Mouse (Mus musculus): ENCODE measurements around the gene Aatf. TPM values are rescaled to one million over a fixed set of nuclear protein-coding genes. Genes with fewer than 3 reads are reported as not detected.

The Aatf gene
- polyA plus RNA-seq, 1 experiment from 2014 or later, result 61.2 TPM

DNA sequence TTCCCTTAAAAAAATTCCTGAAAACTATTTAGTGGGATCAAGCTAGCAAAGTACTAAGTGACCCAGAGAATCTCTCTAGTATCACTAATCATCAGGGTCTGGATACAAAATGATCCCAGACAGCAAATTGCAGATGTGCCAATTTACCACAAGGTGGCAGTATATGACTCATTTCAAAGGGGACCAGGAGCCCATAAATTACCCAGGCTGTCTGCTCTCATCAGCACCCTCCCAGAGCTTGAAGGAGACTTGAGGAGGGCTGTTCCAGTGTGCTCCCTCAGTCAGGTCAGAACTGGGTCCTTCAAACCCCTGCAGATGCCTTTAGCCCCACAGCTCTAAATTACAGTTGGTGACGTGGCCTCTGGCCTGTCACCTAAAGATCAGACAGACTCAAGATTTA, 83.7 kb downstream of the Aatf start:
- Histone ChIP-seq H3K9ac (ENCODE audit: low read length) (no peak overlapping the region), H3K4me2 (ENCODE audit: low read length) (no peak overlapping the region), H3K4me3 (ENCODE audit: low read depth, low read length) (no peak overlapping the region), H3K9me3 (ENCODE audit: control insufficient read depth, low read length) (no peaks in the 10 kb centered on the region), H3K4me1 (replicated peaks; ENCODE audit: control insufficient read depth, insufficient read depth, low read length) (peaks cover 11% of the 10 kb centered on the region), H3K27me3 (replicated peaks; ENCODE audit: control insufficient read depth, insufficient read depth, low read length) (no peaks in the 10 kb centered on the region), H3K36me3 (ENCODE audit: control insufficient read depth, insufficient read depth, low read length) (peaks cover 9% of the 10 kb centered on the region; the same call in 1 of the 2 replicates), H3K27ac (ENCODE audit: low read depth) (no peak overlapping the region)
- WGBS, result 42% methylated on average over 1 of the region's 1 CpGs
- ATAC-seq (replicated peaks; ENCODE audit: low FRiP score, low TSS enrichment, low read depth) (no peak), DNase-seq (ENCODE audit: low spot score) (peak; percentile 67)

DNA sequence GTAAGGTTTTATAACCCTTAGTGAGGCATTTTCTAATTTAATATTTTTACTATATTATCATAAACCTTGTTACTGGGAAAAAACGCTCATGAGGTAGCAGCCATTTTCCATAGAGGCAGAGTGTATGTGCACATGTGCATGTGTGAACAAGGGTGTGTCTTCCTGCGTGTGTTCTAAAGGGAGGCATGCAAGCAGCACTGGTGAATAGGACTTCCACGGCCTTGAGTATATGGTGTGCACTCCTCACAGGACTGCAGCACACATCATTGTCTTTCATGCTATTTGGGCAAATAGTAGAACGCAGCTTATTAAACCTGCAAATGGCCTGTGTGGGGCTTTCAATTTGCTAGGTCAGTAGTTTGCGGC, 86.7 kb downstream of the Aatf start:
- no peak for ATAC-seq (replicated peaks; ENCODE audit: low FRiP score, low TSS enrichment, low read depth)
- H3K27ac ChIP-seq (ENCODE audit: low read depth), result no peak overlapping the region
- peaks cover 11% of the 10 kb centered on the region for H3K4me1 ChIP-seq (replicated peaks; ENCODE audit: control insufficient read depth, insufficient read depth, low read length)
- no peak for DNase-seq (ENCODE audit: low spot score)
- no peak overlapping the region for H3K4me2 ChIP-seq (ENCODE audit: low read length)
- H3K27me3 ChIP-seq (replicated peaks; ENCODE audit: control insufficient read depth, insufficient read depth, low read length), result no peaks in the 10 kb centered on the region
- 0 out of 2 replicates have a peak, but pooled peaks cover 6% of the 10 kb centered on the region for H3K36me3 ChIP-seq (ENCODE audit: control insufficient read depth, insufficient read depth, low read length)
- no peaks in the 10 kb centered on the region for H3K9me3 ChIP-seq (ENCODE audit: control insufficient read depth, low read length)
- no peak overlapping the region for H3K9ac ChIP-seq (ENCODE audit: low read length)
- no peak overlapping the region for H3K4me3 ChIP-seq (ENCODE audit: low read depth, low read length)
- WGBS, result 87% methylated on average over 5 of the region's 5 CpGs

DNA sequence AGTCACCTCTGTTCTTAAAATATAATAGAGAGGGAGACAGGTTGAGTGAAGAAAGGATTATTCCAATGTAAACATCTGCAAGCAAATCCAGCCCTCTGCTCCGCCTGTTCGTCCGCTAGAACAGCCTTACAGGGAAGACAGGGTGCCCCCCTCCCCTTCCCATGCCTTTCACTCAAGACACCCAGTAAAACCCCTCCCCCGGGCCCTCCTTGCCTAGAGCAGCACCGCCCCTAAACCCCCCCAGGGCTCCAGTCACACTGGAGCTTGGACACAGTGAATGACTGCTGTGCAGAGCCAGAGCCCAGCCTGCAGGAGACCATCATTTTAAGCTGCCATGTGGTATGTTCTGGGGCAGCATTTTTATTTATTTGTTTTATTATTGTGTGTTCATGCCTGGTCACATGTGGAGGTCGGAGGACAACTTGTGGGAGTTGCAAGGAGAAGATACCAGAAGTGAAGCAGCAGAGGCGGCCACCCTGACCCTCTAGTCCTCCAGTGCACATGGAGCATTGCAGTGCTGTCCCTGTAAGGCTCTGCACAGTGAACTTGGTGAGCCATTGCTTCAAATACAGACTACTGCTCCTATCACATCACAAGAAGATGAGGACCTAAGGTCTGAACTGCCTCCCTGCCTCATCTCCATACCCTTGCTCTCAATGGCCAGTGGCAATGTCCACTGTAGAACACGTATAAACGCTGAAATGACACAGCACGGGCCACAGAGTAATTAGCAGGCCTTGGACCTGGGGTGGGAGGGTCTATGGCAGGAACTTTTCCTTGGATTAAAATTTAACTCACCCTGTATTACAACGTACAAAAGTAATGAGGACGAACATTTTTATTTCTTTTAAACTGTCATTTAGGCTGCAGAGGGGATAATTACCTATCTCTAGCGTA, 87.3 kb downstream of the Aatf start:
- DNase-seq (ENCODE audit: low spot score), result no peak
- H3K9ac ChIP-seq (ENCODE audit: low read length), result no peak overlapping the region
- H3K36me3 ChIP-seq (ENCODE audit: control insufficient read depth, insufficient read depth, low read length), result 0 out of 2 replicates have a peak, but pooled peaks cover 3% of the 10 kb centered on the region
- no peak overlapping the region for H3K4me2 ChIP-seq (ENCODE audit: low read length)
- H3K27ac ChIP-seq (ENCODE audit: low read depth), result no peak overlapping the region
- H3K4me1 ChIP-seq (replicated peaks; ENCODE audit: control insufficient read depth, insufficient read depth, low read length), result peaks cover 11% of the 10 kb centered on the region
- no peak overlapping the region for H3K4me3 ChIP-seq (ENCODE audit: low read depth, low read length)
- ATAC-seq (replicated peaks; ENCODE audit: low FRiP score, low TSS enrichment, low read depth), result peak; percentile 62; the same call in 1 of the 2 replicates
- WGBS, result 49% methylated on average over 13 of the region's 13 CpGs
- H3K27me3 ChIP-seq (replicated peaks; ENCODE audit: control insufficient read depth, insufficient read depth, low read length), result no peaks in the 10 kb centered on the region
- H3K9me3 ChIP-seq (ENCODE audit: control insufficient read depth, low read length), result no peaks in the 10 kb centered on the region

DNA sequence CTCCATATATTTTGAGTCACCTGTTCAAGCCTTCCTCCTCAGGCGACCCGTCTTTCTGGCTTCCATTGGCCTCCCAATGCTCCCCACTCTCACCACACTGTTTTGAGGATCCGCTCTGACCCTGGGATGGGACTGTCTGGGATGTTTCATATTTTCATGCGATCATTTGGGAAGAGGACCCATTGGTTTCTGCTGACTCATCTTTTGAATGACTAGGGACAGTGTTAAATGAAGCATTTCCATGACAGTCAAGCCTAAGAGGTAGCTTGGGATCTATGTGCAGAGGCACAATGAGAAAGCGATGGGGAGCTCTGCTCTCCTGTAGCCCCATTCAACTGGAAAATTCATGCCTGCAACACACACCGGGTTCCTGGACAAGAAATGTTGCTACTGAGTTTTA, 92.5 kb downstream of the Aatf start:
- Histone ChIP-seq H3K4me3 (ENCODE audit: low read depth, low read length) (no peak overlapping the region), H3K9me3 (ENCODE audit: control insufficient read depth, low read length) (no peaks in the 10 kb centered on the region), H3K36me3 (ENCODE audit: control insufficient read depth, insufficient read depth, low read length) (0 out of 2 replicates have a peak, but pooled peaks cover 3% of the 10 kb centered on the region), H3K9ac (ENCODE audit: low read length) (no peak overlapping the region), H3K27ac (ENCODE audit: low read depth) (no peak overlapping the region), H3K4me1 (replicated peaks; ENCODE audit: control insufficient read depth, insufficient read depth, low read length) (peaks cover 7% of the 10 kb centered on the region), H3K4me2 (ENCODE audit: low read length) (no peak overlapping the region), H3K27me3 (replicated peaks; ENCODE audit: control insufficient read depth, insufficient read depth, low read length) (no peaks in the 10 kb centered on the region)
- ATAC-seq (replicated peaks; ENCODE audit: low FRiP score, low TSS enrichment, low read depth) (no peak), DNase-seq (ENCODE audit: low spot score) (no peak)
- 91% methylated on average over 6 of the region's 6 CpGs for WGBS

DNA sequence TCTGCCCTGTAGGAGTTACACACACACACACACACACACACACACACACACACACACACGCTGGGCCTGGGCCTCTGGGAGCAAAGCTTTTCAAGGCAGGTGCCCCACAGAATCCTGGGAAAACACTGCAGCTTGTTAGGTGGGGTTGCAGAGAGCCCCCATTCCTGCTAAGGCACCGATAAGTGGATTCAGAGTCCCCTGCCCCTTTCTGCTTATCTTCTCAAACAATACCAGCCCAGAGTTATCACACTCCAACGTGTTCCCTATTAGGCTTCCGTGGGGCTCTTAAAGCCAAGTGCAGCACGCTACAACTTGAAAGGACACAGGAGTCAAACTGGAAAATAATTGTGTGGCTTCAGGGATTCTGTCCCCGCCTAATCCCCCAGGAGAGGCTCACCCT, 100.2 kb downstream of the Aatf start:
- Histone ChIP-seq H3K9me3 (ENCODE audit: control insufficient read depth, low read length) (no peaks in the 10 kb centered on the region), H3K27me3 (replicated peaks; ENCODE audit: control insufficient read depth, insufficient read depth, low read length) (no peaks in the 10 kb centered on the region), H3K4me1 (replicated peaks; ENCODE audit: control insufficient read depth, insufficient read depth, low read length) (no peaks in the 10 kb centered on the region), H3K4me2 (ENCODE audit: low read length) (no peak overlapping the region), H3K9ac (ENCODE audit: low read length) (no peak overlapping the region), H3K36me3 (ENCODE audit: control insufficient read depth, insufficient read depth, low read length) (no peaks in the 10 kb centered on the region), H3K27ac (ENCODE audit: low read depth) (no peak overlapping the region), H3K4me3 (ENCODE audit: low read depth, low read length) (no peak overlapping the region)
- ATAC-seq (replicated peaks; ENCODE audit: low FRiP score, low TSS enrichment, low read depth), result no peak
- WGBS, result 58% methylated on average over 6 of the region's 6 CpGs
- no peak for DNase-seq (ENCODE audit: low spot score)

DNA sequence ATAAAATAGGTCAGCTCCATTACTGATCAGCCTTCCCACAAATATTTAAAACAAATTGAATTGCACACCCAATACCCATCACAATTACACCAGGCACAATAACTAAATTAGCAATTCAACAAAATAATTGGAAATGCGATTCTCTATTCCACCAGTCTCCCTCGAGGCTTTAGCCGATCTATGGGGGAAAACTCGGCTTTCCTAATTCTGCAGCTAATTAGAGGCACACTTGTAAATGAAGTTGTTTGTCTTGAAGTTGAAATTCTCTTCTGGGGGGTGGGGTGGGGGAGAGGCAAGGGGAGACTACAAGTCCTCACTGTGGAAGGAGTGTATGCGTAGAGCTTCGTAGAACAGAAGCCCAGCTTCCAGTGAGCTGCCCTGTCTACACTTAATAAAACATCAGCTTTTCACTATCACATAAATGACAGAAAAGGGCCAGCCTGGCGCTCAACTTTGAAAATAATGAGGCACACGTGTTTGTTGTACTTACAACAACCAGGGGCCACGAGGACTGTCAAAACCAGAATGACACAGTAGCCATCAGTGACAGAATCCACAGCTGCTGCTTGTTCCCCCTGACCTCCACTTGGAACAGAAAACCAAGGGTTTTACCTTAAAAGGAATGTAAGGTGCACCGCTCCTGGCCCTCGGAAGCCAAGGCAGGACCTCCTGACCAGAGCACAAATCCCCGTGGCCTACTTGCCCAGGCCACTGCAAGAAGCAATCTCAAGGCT, 101.0 kb downstream of the Aatf start:
- H3K27ac ChIP-seq (ENCODE audit: low read depth), result no peak overlapping the region
- H3K9me3 ChIP-seq (ENCODE audit: control insufficient read depth, low read length), result no peaks in the 10 kb centered on the region
- no peak for ATAC-seq (replicated peaks; ENCODE audit: low FRiP score, low TSS enrichment, low read depth)
- H3K4me3 ChIP-seq (ENCODE audit: low read depth, low read length), result no peak overlapping the region
- no peaks in the 10 kb centered on the region for H3K4me1 ChIP-seq (replicated peaks; ENCODE audit: control insufficient read depth, insufficient read depth, low read length)
- no peaks in the 10 kb centered on the region for H3K27me3 ChIP-seq (replicated peaks; ENCODE audit: control insufficient read depth, insufficient read depth, low read length)
- H3K4me2 ChIP-seq (ENCODE audit: low read length), result no peak overlapping the region
- 66% methylated on average over 12 of the region's 12 CpGs for WGBS
- no peak overlapping the region for H3K9ac ChIP-seq (ENCODE audit: low read length)
- no peak for DNase-seq (ENCODE audit: low spot score)
- H3K36me3 ChIP-seq (ENCODE audit: control insufficient read depth, insufficient read depth, low read length), result no peaks in the 10 kb centered on the region

DNA sequence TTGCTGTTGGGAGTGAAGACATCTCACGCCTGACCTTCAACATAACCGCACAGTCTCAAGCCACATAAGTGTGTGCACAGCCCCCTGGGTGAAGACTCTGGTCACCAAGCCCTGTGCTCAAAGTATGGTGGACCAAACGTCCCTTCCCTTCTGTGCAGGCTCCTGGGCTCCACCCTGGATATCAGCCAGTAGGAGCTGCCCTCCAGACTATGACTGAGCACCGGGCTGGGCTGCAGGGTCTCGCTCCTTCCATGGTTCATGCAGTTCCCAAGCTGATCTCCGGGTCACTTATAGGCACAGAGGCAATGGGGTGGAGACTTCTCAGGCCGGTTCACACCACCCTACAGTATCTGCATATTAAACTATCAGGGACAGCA, 101.7 kb downstream of the Aatf start:
- H3K9ac ChIP-seq (ENCODE audit: low read length), result no peak overlapping the region
- H3K27ac ChIP-seq (ENCODE audit: low read depth), result no peak overlapping the region
- no peaks in the 10 kb centered on the region for H3K27me3 ChIP-seq (replicated peaks; ENCODE audit: control insufficient read depth, insufficient read depth, low read length)
- H3K36me3 ChIP-seq (ENCODE audit: control insufficient read depth, insufficient read depth, low read length), result no peaks in the 10 kb centered on the region
- ATAC-seq (replicated peaks; ENCODE audit: low FRiP score, low TSS enrichment, low read depth) (no peak; the same call in 1 of the 2 replicates), DNase-seq (ENCODE audit: low spot score) (no peak)
- no peak overlapping the region for H3K4me2 ChIP-seq (ENCODE audit: low read length)
- no peak overlapping the region for H3K4me3 ChIP-seq (ENCODE audit: low read depth, low read length)
- H3K9me3 ChIP-seq (ENCODE audit: control insufficient read depth, low read length), result peaks cover 2% of the 10 kb centered on the region; the same call in 1 of the 2 replicates
- WGBS, result 68% methylated on average over 7 of the region's 7 CpGs
- no peaks in the 10 kb centered on the region for H3K4me1 ChIP-seq (replicated peaks; ENCODE audit: control insufficient read depth, insufficient read depth, low read length)

DNA sequence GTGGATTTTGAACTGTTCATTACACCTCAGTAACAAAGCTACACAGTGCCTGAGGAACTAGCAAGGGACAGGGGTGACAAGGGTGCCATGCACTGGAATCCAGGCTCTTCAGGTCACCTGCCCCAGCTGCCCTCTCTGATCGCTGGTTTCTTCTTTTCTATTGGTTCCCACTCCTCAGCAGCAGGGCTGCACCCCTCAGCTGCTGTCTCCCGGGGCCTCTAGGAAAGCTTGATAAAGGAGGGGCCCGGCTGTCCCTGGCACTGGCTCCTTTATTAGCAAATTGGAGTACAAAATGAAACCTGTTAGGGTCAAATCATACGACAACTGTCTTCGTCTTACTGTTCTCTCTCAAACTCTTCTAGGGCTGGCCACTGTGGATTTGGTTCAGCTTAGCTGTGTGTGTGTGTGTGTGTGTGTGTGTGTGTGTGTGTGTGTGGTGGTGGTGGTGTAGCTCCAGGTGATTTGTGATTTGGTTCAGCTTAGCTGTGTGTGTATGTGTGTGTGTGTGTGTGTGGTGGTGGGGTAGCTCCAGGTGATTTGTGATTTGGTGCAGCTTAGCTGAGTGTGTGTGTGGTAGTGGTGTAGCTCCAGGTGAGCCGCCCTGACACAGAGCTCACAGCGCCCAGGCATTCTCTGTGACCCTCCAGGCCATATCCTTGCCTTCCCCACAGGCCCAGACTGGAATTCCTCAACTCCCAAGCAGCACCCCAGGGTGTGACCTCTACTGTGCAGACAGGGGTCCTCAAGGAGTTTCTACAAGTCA, 102.3 kb downstream of the Aatf start:
- no peak for ATAC-seq (replicated peaks; ENCODE audit: low FRiP score, low TSS enrichment, low read depth)

More for the DNA sequence above, 102.3 kb downstream of the Aatf start:
- 66% methylated on average over 7 of the region's 7 CpGs for WGBS
- H3K27me3 ChIP-seq (replicated peaks; ENCODE audit: control insufficient read depth, insufficient read depth, low read length), result no peaks in the 10 kb centered on the region
- H3K9me3 ChIP-seq (ENCODE audit: control insufficient read depth, low read length), result peaks cover 6% of the 10 kb centered on the region; the same call in 1 of the 2 replicates
- H3K4me1 ChIP-seq (replicated peaks; ENCODE audit: control insufficient read depth, insufficient read depth, low read length), result no peaks in the 10 kb centered on the region
- no peaks in the 10 kb centered on the region for H3K36me3 ChIP-seq (ENCODE audit: control insufficient read depth, insufficient read depth, low read length)
- H3K4me2 ChIP-seq (ENCODE audit: low read length), result no peak overlapping the region
- no peak overlapping the region for H3K4me3 ChIP-seq (ENCODE audit: low read depth, low read length)
- no peak overlapping the region for H3K9ac ChIP-seq (ENCODE audit: low read length)
- DNase-seq (ENCODE audit: low spot score), result no peak
- H3K27ac ChIP-seq (ENCODE audit: low read depth), result no peak overlapping the region

All from intestine, embryonic 14.5 days (tissue).